Mouse (Mus musculus): ENCODE data around the gene Syngr1. TPM values are rescaled to one million over a fixed set of nuclear protein-coding genes. Genes with fewer than 3 reads are reported as not detected.

Syngr1 gene
- total RNA-seq, 2 experiments from 2014 or later, result 463 to 509 TPM

DNA sequence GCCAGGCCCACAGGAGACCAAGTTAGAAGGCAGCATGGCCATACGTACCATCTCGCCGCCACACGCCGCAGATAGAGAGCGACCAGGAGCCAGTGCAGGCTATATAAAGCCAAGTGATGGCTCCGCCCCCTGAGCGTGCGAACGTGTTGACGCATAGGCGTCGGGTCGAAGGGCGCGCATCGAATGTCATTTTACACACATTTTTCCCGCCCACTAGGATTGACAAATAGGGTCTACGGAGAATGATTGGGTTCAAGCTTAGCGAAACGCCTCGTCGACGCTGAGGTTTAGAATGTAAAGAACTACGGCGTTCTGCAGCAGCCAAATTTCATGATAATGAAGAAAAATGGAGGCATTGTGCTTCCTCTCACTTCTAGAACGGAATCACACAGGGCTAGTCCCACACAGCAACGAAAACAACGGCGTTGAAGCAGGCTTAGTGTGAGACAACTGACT lies 7.8 kb upstream of the Syngr1 start:
- intact Hi-C loops (cut with DNase I), result loop anchor here (2.0 to 5.0 kb wide), 3 partner anchors 69 to 624 kb away; partner anchors contain the start of genes Cbx6, Npcd and Pdgfb
- DNase-seq (ENCODE audit: low spot score in 2 of 2), result peak; percentile 98 to 99

DNA sequence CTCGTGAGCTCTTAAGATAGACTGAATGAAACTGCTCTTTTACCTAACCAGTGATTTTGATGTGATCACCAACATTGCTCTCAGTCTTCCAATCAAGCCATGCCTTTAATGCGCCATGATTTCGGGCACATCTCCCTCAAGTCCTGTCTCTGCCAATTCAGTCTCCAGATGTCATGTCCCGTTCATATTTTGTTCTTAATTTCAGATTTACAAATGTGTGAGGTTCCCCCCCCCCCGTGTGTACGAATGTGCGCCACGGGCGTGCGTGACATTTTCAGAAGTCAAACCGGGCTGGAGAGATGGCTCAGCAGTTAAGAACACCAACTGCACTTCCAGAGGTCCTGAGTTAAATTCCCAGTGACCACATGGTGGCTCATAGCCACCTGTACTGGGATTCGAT lies 7.4 kb upstream of the Syngr1 start:
- DNase-seq (ENCODE audit: low spot score in 2 of 2), result no peak
- intact Hi-C loops (cut with DNase I), result loop anchor here (2.0 to 5.0 kb wide), 3 partner anchors 69 to 624 kb away; partner anchors contain the start of genes Cbx6, Npcd and Pdgfb

DNA sequence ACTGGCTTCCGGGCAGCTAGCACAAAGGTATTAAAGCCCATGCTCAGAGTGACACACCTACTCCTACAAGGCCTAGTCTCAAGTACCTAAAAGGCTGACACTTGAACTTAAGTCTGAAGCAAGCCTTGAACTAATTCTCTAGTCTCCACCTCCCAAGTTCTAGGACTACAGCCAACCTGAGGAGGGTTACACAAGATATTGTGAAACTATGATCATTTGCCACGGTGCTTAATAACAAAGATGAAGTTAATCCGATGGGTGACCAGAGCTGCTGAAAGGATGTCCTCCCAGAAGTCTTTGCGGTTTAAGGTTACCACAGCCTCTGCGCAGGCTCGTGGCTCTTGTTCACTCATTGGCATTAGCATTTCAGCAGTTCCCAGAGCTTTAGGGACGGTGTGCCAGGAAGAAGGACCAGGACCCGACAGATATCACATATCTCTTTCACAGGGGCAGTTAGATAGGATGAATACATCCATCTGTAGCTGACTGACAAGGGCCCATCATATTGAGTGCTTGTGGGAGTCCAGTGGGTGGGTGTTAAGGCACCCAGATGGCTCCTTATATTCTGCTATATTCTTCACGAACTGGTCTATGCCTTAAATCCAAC lies 3.6 kb upstream of the Syngr1 start:
- intact Hi-C loops (cut with DNase I), result loop anchor here (5.0 kb wide), 1 partner anchor 605 kb away; no protein-coding TSS in a partner anchor
- no peak for DNase-seq (ENCODE audit: low spot score in 2 of 2)

DNA sequence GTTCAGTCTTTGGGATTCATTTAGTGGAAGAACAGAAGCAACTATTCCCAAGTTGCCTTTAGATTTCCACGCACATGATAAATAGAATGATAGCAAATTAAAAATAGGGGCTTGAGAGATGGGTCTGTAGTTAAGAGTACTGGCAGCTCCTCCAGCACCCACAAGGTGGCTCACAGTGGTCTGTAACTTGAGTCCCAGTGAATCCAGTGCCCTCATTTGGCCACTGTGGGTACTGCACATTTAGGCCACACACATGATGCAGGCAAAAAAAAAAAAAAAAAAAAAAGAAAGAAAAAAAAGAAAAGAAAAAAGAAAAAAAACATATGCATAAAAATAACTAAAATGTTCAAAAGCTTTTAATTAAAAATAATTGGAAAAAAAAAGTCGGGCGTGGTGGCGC lies 2.5 kb upstream of the Syngr1 start:
- intact Hi-C loops (cut with DNase I), result loop anchor here (5.0 kb wide), 1 partner anchor 604 kb away; no protein-coding TSS in a partner anchor
- DNase-seq (ENCODE audit: low spot score in 2 of 2), result peak; percentile 93 to 97

DNA sequence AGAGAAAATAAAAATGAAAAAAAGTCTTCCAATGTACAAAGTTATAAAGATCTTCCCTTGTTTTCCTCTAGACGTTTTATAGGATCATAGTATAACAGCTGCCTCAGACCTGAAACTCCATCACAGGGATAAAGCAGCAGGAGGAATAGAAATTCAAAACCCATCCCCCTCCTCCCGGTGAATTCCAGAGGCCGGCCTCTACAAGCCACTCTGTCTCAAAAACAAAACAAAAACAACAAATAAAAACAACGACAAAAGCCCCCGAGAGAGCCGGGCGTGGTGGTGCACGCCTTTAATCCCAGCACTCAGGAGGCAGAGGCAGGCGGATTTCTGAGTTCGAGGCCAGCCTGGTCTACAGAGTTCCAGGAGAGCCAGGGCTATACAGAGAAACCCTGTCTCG lies 979 bp upstream of the Syngr1 start:
- DNase-seq (ENCODE audit: low spot score in 2 of 2), result no peak
- intact Hi-C loops (cut with DNase I), result loop anchor here (2.0 kb wide), 1 partner anchor 43 kb away; the partner anchor contains the start of gene Tab1

DNA sequence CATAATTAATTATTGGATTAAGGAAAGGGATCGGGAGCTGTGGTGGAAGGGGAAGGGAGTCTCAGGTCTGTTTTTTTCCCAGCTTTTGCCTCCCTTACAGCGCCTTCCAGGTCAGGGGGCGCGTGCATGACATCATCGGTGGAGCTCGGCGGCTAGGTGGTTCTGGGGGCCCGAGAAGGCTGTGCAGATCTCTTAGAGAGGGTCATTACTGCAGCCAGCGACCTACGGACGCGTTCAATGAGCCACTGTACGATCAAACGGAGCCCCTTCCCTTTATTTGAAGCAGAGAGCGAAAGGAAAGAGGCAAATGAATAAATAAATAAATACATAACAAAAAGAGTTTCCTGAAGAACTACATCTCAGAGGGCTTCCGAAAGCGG lies 403 bp upstream of the Syngr1 start:
- intact Hi-C loops (cut with DNase I), result loop anchor here (2.0 kb wide), 1 partner anchor 42 kb away; the partner anchor contains the start of gene Tab1
- DNase-seq (ENCODE audit: low spot score in 2 of 2), result no peak

DNA sequence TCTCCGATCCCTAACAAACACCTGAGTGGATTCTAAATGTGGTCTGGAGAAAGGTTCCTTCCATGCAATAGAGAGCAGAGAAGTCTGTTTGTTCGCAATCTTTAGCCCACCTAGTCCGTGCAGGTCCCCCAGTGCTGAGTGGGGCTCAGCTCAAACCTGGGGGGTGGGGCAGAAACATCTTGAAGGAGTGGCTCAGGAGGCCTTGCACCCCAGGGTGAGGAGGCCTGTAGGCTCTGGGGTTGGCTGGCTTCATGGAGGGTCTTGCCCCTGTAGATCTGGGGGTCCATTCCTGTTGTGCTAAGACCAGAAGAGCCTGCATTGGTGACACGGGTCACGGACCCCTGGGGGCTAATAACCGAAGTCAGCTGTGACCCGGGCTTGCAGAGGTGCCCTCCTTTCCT lies 907 bp downstream of the Syngr1 start:
- intact Hi-C loops (cut with DNase I), result no loop called here
- DNase-seq (ENCODE audit: low spot score in 2 of 2), result peak in 1 of 2 experiments; percentile 23

DNA sequence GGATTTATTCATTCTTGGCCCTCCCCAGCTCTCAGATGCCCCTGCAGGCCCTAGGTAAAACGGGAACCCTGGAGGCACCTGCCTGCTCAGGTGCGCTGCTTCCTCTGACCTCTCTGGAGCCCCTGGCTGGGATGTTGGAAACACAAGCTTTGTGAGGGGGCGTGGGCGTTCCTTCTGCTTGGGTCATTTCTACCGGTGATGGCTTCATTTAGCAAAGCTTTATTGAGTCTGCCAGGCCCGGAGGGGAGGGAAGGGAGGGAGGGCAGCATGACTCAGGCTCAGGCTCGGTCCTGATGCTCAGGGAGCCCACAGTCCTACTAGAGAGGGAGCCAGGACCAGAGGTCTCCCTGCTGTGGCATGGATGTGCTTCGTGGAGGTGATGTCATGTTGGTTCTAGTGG lies 1.5 kb downstream of the Syngr1 start:
- DNase-seq (ENCODE audit: low spot score in 2 of 2), result peak; percentile 49 to 66
- intact Hi-C loops (cut with DNase I), result no loop called here

DNA sequence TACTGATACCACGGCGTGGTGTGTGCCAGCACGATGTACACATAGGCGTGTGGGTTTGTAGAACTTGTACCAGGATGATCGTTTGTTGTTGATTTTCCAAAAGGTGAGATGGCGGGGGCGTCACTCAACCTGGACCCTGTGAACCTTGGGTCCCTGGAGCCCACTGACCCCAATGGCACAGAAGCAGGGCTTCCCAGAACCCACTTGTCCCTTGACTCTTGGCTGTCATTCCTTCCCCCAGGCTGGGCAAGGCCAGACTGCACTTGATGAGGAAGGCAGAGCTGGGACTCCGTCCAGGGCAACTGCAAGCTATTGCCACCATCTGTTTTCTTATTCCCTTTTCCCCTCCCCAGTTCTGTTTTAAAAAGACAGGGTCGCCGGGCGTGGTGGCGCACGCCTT lies 3.1 kb downstream of the Syngr1 start:
- DNase-seq (ENCODE audit: low spot score in 2 of 2), result no peak
- intact Hi-C loops (cut with DNase I), result no loop called here

DNA sequence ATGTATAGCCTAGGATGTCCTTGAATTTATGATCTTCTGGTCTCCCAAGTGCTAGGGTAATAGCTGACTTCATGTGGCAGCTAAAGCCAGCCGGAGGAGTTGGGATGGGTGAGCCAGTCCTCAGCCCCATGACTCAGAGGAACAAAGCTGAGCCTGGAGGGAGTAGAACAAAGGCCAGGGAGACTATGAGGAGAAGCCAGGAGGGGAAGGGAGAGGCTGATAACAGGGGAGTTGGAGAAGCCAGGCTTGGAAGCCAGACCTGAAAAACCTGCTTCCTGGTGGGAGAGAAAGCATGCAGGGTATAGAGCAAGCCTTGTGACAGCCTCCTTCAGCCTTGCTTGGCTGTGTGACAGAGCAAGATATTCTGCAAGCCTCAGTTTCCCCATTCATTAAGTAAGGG lies 4.5 kb downstream of the Syngr1 start:
- no peak for DNase-seq (ENCODE audit: low spot score in 2 of 2)
- intact Hi-C loops (cut with DNase I), result no loop called here

DNA sequence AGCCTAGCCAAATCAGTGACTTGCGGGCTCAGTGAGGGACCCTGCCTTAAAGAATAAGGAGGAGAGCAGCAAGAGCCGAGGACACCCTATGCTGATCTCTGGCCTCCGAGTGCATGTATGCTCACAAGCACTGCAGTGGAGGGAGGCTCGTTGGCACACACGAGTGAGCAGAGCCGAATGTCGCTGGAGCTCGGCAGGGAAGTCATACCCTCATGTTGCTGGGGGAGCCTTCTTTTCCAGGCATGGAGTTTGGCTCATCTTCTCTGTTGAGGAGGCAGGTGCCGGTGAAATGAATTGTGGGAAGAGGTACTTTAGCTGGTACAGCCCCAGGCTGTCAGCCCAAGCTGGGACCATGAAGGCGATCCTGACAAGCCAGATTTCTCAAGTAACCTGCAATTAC lies 5.3 kb downstream of the Syngr1 start:
- DNase-seq (ENCODE audit: low spot score in 2 of 2), result no peak
- intact Hi-C loops (cut with DNase I), result no loop called here

DNA sequence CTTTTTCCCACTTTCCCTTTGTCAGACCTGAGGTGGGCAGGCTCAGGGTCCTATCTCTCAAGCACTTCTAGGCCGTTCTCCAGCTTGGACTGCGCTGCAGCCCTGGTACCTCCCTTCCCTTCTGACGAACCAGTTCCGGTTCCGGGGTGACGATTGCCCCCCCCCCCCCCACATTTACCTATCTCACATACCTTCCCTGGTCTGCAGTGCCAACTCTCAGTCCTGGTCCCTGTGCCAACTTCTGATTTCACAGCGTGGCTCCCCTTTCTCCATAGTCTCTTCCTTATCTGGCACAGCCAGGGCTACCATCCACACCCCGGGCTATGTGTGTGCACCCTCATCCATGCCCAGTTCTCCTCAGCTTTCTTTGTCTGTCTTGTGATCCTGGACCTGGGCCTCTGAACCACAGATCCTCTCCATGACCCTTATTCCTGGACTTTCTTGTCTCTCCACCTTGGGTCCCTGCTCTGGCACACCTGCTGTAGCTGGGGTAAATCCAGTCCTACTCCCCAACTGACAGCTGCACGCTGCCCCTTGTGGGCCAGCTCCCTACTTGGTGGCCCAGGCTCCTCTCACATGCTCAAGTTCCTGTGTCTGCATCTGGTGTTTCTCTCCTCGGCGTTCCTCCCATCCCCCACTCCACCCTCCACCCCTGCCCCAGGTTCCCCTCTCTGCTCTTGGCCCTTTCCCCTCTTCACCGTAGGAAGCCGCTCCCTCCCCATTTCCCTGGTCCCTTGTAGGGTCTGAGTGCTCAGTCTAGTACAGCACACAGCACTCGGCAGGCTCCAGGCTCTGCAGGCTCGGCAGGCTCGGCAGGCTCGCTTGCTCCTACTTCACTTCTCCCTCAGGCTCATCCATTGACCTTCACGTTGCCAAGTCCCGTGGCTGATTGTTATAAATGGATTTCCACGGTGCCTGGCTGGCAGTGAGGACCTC lies 6.1 kb downstream of the Syngr1 start:
- DNase-seq (ENCODE audit: low spot score in 2 of 2), result no peak
- intact Hi-C loops (cut with DNase I), result no loop called here

DNA sequence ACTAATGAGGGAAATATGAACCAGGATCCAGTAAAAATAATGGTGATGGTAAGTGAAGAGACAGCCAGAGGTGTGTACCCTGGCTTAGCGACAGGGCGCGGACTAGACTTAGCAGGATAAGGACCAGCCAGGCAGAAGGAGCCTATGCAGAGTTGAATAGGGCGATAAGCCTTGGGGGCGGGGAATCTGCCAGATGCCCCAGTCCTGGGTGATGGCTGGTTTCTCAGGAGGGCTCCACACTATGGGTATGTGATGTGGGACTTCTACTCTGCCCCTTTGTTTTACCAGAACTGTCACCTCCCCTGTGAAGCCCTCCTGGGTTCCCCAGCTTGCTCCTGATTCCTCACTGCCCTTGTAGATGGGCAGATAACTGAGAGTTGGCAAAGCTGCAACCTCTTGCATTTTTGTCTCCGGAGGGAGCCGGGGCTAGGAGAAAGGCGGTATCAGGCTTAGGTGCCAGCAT lies 6.9 kb downstream of the Syngr1 start:
- intact Hi-C loops (cut with DNase I), result no loop called here
- no peak for DNase-seq (ENCODE audit: low spot score in 2 of 2)

DNA sequence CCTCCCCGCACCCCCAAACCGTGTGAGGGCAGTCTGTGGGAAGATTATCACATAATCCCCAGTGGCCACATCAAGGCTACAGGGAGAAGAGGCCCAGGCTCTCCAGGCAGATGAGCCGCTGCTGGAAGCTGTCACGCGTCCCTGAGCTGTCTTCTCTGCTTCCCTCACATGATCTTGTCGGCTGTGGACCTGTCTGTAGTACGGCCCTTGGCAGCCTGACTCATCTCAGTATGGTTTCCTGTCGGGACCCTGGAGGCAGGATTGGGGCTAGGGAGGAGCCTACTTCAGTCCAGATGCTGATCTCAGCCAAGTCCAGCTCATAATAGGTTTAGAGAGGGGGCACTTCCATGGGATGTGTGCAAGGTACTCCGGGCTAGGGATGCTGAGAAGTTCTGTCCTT lies 7.7 kb downstream of the Syngr1 start:
- no peak for DNase-seq (ENCODE audit: low spot score in 2 of 2)
- intact Hi-C loops (cut with DNase I), result no loop called here

DNA sequence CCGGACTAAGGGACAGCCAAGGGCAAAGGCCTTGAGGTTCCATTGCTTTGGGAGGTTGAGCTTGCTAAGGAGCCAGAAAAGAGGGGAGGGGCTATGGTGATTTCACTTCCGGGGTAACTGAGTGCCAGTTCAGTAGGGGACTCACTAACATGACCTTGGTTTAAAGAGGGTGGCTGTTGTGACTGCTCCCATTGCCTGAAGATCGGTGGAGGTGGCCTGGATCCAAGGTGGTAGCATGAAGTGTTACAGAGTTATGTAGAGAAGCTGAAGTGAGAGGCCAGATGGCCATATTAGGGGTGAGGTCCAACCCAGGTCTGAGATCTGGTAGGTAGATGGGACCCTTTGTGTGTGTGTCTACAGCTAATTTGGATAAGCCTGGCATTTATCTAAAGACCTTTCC lies 8.3 kb downstream of the Syngr1 start:
- DNase-seq (ENCODE audit: low spot score in 2 of 2), result no peak
- intact Hi-C loops (cut with DNase I), result no loop called here

DNA sequence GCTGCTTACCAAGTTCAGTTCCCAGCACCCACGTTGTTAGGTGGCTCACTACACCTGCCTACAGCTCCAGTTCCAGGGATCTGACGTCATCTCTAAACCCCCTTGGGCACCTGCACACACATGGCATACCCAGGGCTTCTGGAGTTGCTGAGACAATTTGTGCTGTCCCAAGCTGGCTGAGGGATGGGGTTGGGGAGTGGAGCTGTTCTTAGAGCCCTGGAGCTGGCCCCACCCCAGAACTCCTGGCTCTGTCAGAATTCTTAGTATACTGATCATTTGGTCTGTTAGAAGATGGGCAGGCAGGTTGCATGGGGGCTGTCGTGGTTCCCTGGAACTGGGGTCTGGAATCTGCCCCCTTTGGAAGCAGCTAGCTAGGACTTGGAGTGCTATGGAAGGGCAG lies 9.1 kb downstream of the Syngr1 start:
- no peak for DNase-seq (ENCODE audit: low spot score in 2 of 2)
- intact Hi-C loops (cut with DNase I), result no loop called here

DNA sequence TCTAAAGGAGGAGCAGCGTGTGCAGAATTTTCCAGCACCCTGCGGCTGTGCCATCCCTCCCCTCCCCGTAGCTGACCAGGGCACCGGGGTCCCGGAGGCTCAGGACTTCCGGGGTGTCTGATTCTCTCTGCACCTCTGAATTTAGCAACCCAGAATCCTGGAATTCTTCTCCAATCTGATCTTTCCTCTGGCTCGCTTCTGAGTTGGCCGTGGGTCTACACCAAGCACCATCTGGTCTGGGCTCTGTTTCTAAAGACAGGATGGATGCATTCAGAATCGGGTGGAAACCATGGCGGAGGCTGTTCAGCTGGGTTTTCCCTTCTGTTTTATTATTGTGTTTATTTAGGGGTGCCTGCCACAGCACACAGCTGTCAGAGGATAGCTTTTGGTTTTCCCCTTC lies 9.7 kb downstream of the Syngr1 start:
- DNase-seq (ENCODE audit: low spot score in 2 of 2), result peak in 1 of 2 experiments; percentile 85
- intact Hi-C loops (cut with DNase I), result no loop called here

DNA sequence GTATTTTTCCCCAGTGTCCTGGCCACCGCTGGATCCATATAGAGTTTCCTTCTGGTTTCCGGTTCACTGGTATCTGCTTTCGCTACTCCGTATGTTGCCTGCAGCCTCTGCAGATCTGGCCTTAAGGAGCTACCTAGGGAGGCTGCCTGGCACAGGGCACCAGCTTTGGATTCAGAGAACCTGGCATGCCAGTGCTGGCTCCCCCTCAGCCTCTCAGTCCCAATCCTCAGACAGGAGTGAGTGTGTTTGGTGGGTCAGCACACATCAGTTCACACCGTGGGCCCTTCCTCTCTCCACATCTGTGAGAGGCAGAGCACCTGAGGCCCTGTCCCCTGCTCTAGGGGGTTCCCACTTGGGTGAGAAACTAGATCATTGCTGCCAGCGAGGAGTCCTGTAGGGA lies 10.4 kb downstream of the Syngr1 start:
- no peak for DNase-seq (ENCODE audit: low spot score in 2 of 2)
- intact Hi-C loops (cut with DNase I), result no loop called here

DNA sequence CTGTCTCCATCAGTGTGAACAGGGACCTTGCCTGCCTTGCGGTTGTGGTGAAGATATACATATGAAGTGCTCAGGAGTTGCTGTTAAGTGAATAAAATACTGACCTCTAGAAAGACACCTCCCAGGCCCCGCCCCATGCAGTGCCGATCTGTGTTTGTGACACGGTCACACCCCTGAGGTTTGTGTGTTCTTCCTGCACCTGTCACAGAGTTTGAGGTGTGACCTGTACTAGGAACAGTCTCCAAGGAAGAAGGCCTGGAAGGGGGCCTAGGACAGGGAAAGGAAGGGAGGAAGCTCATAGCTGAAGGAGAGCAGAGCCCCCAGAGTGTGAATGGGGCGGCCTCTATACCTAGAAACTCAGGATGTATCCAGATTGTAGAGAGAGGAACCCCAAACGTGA lies 11.4 kb downstream of the Syngr1 start:
- DNase-seq (ENCODE audit: low spot score in 2 of 2), result no peak

More for the DNA sequence above, 11.4 kb downstream of the Syngr1 start:
- intact Hi-C loops (cut with DNase I), result no loop called here
